Mouse (Mus musculus) embryonic fibroblast, embryonic 13.5 days (primary cell): Measurements from ENCODE around the gene Kcnip1. TPM values are rescaled to one million over a fixed set of nuclear protein-coding genes. Genes with fewer than 3 reads are reported as not detected.

Source experiments
- H3K27ac ChIP-seq: 2 replicates; pipeline ENCODE4 v1.5.1; 2012; ENCODE audit warnings: low read length, control low read depth, inconsistent platforms; ENCODE audit not compliant: insufficient read depth
- H3K4me1 ChIP-seq: 2 replicates; pipeline ENCODE4 v1.6.1; 2011; ENCODE audit warnings: low read length; ENCODE audit not compliant: control insufficient read depth, insufficient read depth
- H3K4me3 ChIP-seq: 2 replicates; pipeline ENCODE4 v1.5.1; 2011; ENCODE audit warnings: mild to moderate bottlenecking, control low read depth, low read length; ENCODE audit not compliant: insufficient read depth
- CTCF ChIP-seq: IDR thresholded peaks from 2 replicates; pipeline ENCODE4 v1.5.1; 2011; ENCODE audit warnings: mild to moderate bottlenecking, control low read depth, low read length, moderate library complexity, borderline replicate concordance; ENCODE audit not compliant: insufficient read depth
- POLR2A ChIP-seq: IDR thresholded peaks from 2 replicates; pipeline ENCODE4 v1.6.1; 2011; ENCODE audit warnings: low read depth, mild to moderate bottlenecking, control low read depth, low read length, moderate library complexity
- polyA plus RNA-seq: library from polyadenylated mRNA; stranded (reverse); fragments of >200 nt; gene quantifications from 2 replicates; pipeline ENCODE4 v1.2.4, GENCODE M21; 2011; ENCODE audit warnings: low read depth; ENCODE audit not compliant: missing spikeins, insufficient read length

Gene Kcnip1
- polyA plus RNA-seq, 1 experiment, result 2.7 TPM

DNA sequence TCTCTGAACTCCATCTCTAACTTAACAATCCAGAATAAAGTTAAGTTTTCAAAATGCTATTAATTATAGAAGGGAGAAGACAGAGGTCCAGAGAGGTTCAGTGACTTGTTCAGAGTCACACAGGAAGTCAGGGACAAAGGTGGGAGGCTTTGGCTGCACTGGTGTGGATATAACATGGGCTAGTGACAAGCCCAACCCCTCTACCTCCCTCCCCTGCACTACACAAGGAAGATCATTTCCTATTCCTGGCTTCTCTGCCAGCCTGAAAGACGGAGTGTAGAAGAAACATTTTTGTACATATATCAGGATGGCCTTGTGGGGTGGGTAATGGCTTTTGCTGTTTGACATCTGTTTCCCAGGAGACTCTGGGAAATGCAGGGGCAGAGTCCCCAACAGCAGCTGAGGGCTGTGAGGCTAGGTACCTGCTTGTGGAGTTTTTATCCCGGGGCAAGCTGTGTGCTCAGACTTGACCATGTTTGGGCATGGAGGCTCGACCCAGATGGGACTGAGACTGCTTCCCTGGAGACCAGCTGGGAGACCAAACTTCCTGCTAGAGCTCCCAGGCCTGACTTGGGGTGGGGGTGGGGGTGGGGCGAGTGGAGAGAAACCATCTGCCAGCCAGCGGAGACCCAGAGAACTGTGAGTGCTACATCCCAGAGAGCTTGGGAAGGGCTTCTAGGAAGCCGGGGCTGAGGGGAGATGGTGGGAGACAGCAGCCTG lies 30.1 kb downstream of the Kcnip1 start, which contains the start of gene Kcnmb1:
Kcnmb1 (plus strand) TSS at position 326 of the 720 bp plus-strand sequence.
- no peak within 1 kb of the TSS for H3K27ac ChIP-seq
- TF ChIP-seq POLR2A (no peak), CTCF (no peak)

DNA sequence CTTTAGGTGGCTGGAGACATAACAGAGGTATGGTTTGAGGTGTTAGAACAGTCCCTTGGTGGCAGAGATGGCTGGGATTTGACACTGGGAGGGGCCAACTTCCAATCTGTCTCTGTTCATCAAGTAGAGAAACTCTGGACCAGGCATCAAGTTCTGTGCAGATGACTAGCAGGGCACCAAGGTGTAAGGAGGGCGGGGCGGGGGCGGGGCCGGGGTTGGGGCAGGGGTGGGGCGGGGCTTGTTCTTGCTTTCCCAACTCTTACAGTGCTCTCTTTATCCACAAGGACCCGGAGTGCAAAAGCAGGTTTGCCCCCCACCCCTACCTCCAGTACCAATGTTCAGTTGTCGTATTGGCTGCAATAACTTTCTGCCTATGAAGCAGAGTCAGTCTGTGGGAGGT lies 30.8 kb downstream of the Kcnip1 start:
- H3K4me1 ChIP-seq, result 0 out of 2 replicates have a peak, but pooled peaks cover 2% of the 10 kb centered on the region
- TF ChIP-seq POLR2A, result no peak
- TF ChIP-seq CTCF, result no peak
- no peak overlapping the region for H3K4me3 ChIP-seq
- H3K27ac ChIP-seq, result no peak overlapping the region

More for the DNA sequence above, 30.1 kb downstream of the Kcnip1 start, which contains the start of gene Kcnmb1:
- 0 out of 2 replicates have a peak, but pooled peaks cover 2% of the 10 kb centered on the region for H3K4me1 ChIP-seq
- H3K4me3 ChIP-seq, result no peak within 1 kb of the TSS

DNA sequence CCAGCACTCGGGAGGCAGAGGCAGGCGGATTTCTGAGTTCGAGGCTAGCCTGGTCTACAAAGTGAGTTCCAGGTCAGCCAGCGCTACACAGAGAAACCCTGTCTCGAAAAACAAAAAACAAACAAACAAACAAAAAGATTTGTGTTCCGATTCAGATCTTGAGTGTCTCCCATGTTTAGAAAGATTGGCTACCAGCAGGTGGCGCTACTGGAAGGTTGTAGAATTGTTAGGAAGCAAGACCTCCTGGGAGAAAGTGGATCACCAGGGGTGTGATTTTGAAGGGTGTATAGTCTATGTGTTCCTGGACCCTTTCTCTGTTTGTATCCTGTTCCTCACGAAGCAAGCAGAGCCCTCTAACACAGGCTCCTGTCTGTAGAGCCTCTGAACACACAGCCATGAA lies 34.2 kb downstream of the Kcnip1 start:
- Histone ChIP-seq H3K4me3 (no peak overlapping the region), H3K27ac (no peak overlapping the region), H3K4me1 (0 out of 2 replicates have a peak, but pooled peaks cover 2% of the 10 kb centered on the region)
- TF ChIP-seq CTCF (no peak), POLR2A (no peak)

DNA sequence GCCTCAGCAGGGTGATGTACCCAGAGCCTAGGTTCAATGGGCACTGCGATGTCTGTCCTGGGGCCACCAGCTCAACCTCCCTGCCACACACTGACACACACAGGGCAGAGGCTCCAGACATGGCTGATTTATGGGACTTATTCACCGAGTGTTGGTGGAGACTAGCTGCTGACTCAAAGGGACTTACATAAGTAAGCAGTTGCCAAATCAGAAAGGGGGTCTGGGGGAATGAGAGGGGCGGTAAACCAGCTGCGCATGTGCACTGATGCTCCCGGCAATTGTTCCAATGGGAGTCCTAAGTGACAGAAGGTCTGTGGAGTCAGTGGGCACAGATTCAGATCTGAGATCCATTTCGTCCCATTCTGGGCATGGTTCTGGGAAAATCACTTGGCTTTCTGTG lies 35.4 kb downstream of the Kcnip1 start:
- H3K4me1 ChIP-seq, result 0 out of 2 replicates have a peak, but pooled peaks cover under 1% of the 10 kb centered on the region
- TF ChIP-seq CTCF (no peak), POLR2A (no peak)

DNA sequence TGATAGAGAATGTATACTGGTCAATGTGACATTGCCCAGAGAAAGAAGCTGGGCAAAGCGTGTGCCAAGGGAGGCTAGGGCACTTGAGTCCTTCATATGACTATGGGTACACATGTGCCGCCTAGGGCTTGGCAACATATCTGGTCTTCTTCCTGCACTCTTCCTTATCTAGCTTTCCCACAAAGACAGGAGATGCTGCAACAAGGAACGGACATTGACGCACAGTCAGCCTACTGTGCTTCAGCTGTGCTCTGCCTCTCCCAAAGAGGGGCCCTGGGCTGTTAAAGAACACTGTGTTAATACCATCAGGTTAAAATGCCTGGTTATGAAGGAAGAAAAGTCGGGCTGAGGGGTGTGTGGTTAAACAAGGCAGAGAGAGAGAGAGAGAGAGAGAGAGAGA lies 36.3 kb downstream of the Kcnip1 start:
- no peak overlapping the region for H3K4me3 ChIP-seq
- no peak overlapping the region for H3K27ac ChIP-seq
- H3K4me1 ChIP-seq, result no peaks in the 10 kb centered on the region
- no peak for TF ChIP-seq POLR2A
- TF ChIP-seq CTCF, result no peak

More for the DNA sequence above, 35.4 kb downstream of the Kcnip1 start:
- no peak overlapping the region for H3K27ac ChIP-seq
- no peak overlapping the region for H3K4me3 ChIP-seq

DNA sequence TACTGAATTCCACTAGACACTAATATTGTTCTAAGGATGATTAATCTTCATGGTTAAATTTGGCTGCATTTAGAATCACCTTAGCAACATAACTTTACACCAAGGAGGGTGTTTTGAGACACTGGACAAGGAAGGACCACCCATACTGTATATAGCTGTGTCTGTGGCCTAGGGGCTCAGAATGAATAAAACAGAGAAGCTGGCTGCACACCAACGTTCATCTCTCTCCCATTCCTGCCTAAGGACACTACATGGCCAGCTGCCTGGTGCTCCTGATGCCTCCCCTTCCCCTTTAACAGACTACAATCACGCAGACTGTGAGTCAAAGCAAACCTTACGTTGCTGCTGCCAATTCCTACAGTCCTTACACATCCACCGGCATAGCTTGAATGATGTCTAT lies 37.0 kb downstream of the Kcnip1 start:
- TF ChIP-seq CTCF (no peak), POLR2A (no peak)
- Histone ChIP-seq H3K27ac (no peak overlapping the region), H3K4me3 (no peak overlapping the region), H3K4me1 (no peaks in the 10 kb centered on the region)

DNA sequence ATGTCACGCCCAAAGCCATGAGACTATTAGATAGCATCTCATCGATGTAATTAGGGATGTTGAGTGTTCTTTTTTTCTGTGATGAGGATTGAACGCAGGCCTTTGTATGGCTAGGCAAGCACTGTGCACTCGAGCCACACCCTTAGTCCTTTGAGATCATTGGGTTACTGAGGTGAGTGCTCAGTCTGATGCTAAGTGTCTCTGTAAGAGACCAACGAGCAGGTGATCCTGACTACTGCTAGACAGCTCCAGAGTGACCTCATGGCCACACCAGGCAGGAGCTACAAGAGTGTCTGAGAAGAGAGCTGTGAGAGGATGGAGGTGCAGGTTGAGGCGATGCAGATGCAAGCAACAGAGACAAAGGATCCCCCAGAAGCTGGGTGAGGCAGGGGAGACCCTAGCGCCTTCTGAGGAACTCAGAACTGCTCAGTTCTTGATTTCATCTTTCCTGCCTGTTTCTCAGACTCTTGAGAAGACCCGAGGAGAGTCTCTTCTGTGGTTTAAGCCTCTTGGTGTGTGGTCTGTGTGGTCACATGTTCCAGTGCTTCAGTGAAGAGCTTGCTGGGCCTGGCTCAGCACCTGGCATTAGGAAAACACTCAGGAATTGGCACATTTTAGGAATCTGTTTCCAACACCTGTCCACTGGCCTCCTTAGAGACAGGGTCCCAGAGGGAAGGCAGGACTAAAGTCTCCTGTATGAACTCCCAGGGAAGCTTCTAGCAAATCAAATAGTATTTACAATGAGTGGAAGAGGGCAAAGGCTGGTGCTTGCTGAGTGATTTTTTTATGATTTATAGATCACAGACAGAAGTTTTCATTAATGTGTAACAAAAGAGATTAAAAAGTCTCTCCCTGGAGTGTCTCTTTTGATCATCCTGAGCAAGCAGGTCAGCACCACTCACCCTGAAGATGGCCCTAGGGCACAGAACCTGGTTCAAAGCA lies 41.0 kb downstream of the Kcnip1 start:
- TF ChIP-seq POLR2A (no peak), CTCF (no peak)
- Histone ChIP-seq H3K4me3 (no peak overlapping the region), H3K4me1 (no peaks in the 10 kb centered on the region), H3K27ac (no peak overlapping the region)

DNA sequence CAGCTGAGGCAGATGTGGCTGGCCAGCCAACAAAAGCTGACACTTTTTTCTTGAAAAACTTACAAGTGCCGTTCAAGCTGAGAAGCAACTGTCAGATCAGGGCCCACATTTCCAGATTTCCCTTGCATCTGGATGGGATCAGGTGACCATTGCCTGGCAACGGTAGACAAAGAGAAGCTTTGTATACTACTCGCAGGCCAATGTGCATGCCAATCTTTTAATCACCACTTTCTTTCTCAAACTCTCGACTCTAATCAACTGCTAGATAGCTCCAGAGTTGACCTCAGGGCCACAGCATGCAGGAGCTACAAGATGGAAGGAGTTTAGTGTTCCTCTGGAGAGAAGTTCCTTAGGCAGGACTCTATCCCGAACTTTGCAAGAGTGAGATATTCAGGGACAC lies 41.8 kb downstream of the Kcnip1 start:
- Histone ChIP-seq H3K27ac (no peak overlapping the region), H3K4me1 (no peaks in the 10 kb centered on the region), H3K4me3 (no peak overlapping the region)
- TF ChIP-seq POLR2A (no peak), CTCF (no peak)

DNA sequence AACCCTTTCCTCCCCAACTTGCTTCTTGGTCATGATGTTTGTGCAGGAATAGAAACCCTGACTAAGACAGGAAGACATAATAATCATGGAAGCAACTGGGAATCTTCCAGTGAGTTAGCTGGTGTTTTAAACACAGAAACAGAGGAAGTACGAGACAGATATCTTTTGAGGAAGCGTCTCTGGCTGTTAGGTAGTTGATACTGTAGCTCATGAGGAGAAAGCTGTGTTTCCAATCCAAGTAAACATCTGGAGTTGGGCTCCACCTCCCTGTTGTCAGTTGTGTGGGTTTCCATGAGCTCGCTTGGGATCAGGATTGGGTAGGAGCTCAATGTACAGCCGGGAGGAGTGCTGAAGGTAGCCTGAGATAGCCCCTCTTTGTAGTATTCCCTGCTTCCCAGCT lies 46.5 kb downstream of the Kcnip1 start:
- Histone ChIP-seq H3K4me1 (no peaks in the 10 kb centered on the region), H3K4me3 (no peak overlapping the region), H3K27ac (no peak overlapping the region)
- TF ChIP-seq POLR2A (no peak), CTCF (no peak)

DNA sequence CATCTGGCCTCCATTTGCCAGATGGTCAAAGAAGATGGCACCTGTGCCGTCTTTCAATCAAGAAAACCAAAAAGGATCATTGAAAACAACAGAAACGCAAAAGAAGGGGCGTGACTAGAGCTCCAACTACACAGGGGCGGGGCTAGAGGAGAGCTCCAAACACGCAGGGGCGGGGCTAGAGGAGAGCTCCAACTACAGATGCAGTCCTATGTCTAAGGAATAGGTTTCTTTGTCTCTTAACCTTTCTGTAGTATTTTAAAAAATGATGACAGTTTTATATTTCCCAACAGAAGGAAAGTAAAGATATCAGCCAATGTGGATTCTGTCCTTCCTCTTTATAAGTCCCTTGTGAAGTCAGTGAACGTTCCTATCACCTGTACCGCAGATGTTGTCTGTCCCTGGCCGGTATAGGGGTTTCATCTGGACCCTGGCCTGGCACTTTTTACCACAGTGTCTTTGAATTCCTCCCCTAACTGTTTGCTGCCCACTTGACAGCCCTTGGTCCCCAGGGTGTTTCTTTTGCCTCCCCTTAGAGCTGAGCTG lies 48.1 kb downstream of the Kcnip1 start:
- TF ChIP-seq CTCF (no peak), POLR2A (no peak)
- no peak overlapping the region for H3K4me3 ChIP-seq
- H3K27ac ChIP-seq, result no peak overlapping the region
- H3K4me1 ChIP-seq, result no peaks in the 10 kb centered on the region
